Mouse (Mus musculus) C2C12 (cell line): ENCODE results near the gene Hmgcs2.

Source experiments
- CEBPB ChIP-seq: IDR thresholded peaks from one replicate; pipeline ENCODE4 v1.6.1; 2011; ENCODE audit warnings: low read depth, mild to moderate bottlenecking, control low read depth, moderate library complexity
- CTCF ChIP-seq: IDR thresholded peaks from one replicate; pipeline ENCODE4 v1.5.1; 2011; ENCODE audit not compliant: control insufficient read depth, insufficient read depth, insufficient read length
- MAX ChIP-seq: IDR thresholded peaks from one replicate; pipeline ENCODE4 v1.6.1; 2011; ENCODE audit warnings: mild to moderate bottlenecking, control low read depth
- MYOD1 ChIP-seq: IDR thresholded peaks from one replicate; pipeline ENCODE4 v1.6.1; 2011; ENCODE audit warnings: low read depth; ENCODE audit not compliant: control insufficient read depth, insufficient read length
- MYOG ChIP-seq: IDR thresholded peaks from one replicate; pipeline ENCODE4 v1.6.1; 2011; ENCODE audit not compliant: control insufficient read depth, insufficient read length; ENCODE audit errors: extremely low read depth

GRCm38 (mm10) chr3:98315181-98315580 lies 34.9 kb downstream of the Hmgcs2 start:
- TF ChIP-seq CTCF (no peak), MYOG (no peak), CEBPB (no peak), MAX (no peak), MYOD1 (no peak)
